Mouse (Mus musculus) E14TG2a.4 (cell line): ENCODE measurements at regions not wholly inside any gene's neighbourhood (a gene's known extent, or its start where the extent isn't known, plus 50 kb on each side); places are given as distances from the start of the nearest gene placed in this dataset.
"Not testable (repeated sequence)": the region's sequence is repeated elsewhere in the genome, so short reads cannot be mapped to it uniquely, and the experiment has no call there.

ENCODE experiments used
- CTCF ChIP-seq: conservative IDR thresholded peaks from 2 replicates; pipeline ENCODE4 v1.5.1; 2014; ENCODE audit warnings: low read length
- NANOG ChIP-seq: IDR thresholded peaks from 2 replicates; pipeline ENCODE4 v1.6.1; 2014; ENCODE audit warnings: borderline replicate concordance, low read length, mixed read lengths
- POU5F1 ChIP-seq: IDR thresholded peaks from 2 replicates; pipeline ENCODE4 v1.6.1; 2014; ENCODE audit warnings: low read length, borderline replicate concordance

DNA sequence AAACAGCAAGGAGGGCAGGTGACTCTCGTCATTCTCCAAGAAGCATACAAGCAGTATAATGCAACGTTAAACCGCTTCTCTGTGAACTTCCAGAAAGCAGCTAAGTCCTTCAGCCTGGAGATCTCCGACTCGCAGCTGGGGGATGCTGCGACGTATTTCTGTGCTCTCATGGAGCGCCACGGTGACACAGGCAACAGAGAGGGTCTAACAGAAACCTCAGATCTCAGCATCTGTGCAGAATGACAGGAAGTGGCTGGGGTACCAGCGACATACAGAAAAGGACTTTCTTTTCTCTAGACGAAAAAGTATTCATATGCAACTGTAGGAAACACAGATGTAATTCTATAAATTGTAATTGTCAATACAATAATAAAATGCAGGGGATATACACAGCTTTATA, 292.5 kb downstream of the Dad1 start:
- not testable (repeated sequence) for TF ChIP-seq CTCF, NANOG, POU5F1
